Mouse (Mus musculus) CH12.LX (cell line): Measurements from ENCODE around the gene Gm45623.

Experiments used
- CTCF ChIP-seq, 2 experiments: IDR thresholded peaks in 1 of 2; conservative IDR thresholded peaks in 1 of 2; 2 replicates each; pipeline ENCODE4 v1.5.1; 2011 to 2012; ENCODE audit warnings: low read depth in 2 of 2, low read length in 2 of 2, improper control_type of control experiment in 1 of 2, inconsistent platforms in 1 of 2, mild to moderate bottlenecking in 1 of 2, moderate library complexity in 1 of 2
- ELF1 ChIP-seq: IDR thresholded peaks from 2 replicates; pipeline ENCODE4 v1.6.1; 2014; ENCODE audit warnings: low read depth, mild to moderate bottlenecking, inconsistent platforms, low read length, improper control_type of control experiment
- EP300 ChIP-seq: IDR thresholded peaks from 2 replicates; pipeline ENCODE4 v1.6.1; 2011; ENCODE audit warnings: low read length, improper control_type of control experiment

GRCm38 (mm10) chr13:56782621-56783020 lies 29.0 kb upstream of the Gm45623 start:
- no peak for TF ChIP-seq EP300
- TF ChIP-seq ELF1: no peak
- no peak for TF ChIP-seq CTCF (conservative IDR thresholded peaks at IDR 0.05 in 1 of 2, IDR thresholded peaks at IDR 0.05 in 1 of 2; ENCODE audit: low read depth in 2 of 2, low read length in 2 of 2)
